In genomic region chr12:13052845-13053623, GRCm38 (mm10) we compare ENCODE assay signal across 19 mouse cellular contexts.
A peak's percentile ranks its signal among the peaks of the same experiment; 100 is the strongest.
DNase-seq lines count a peak whose midpoint lies in the region; ATAC-seq and TF ChIP-seq lines count a peak whose summit lies in the region.
"Had no signal": no experiment of that assay in that cellular context is flagged by ENCODE, and none has a peak within 500 bp of the region (broad histone marks: within the 10 kb centered on the region; RNA-seq: fewer than 3 reads in every experiment).

No protein-coding gene starts in this region.

- H3K4me1 ChIP-seq in embryonic facial prominence, embryonic 10.5 days, result peaks cover 68% of the 10 kb centered on the region
- peaks cover 9% of the 10 kb centered on the region; the same call in 1 of the 2 replicates for H3K4me1 ChIP-seq in embryonic facial prominence, embryonic 14.5 days (ENCODE audit: control insufficient read depth, insufficient read depth, low read length)
- H3K4me1 ChIP-seq in limb, embryonic 14.5 days (ENCODE audit: control insufficient read depth, insufficient read depth, low read length), result peaks cover 23% of the 10 kb centered on the region
- H3K4me1 ChIP-seq in liver, embryonic 12.5 days, result peaks cover 3% of the 10 kb centered on the region; the same call in 1 of the 2 replicates
- H3K4me1 ChIP-seq: liver, embryonic 15.5 days had no signal

- peak overlapping the region; percentile 57 for H3K27ac ChIP-seq in embryonic facial prominence, embryonic 10.5 days (replicated peaks)
- no peak overlapping the region for H3K27ac ChIP-seq in embryonic facial prominence, embryonic 14.5 days (replicated peaks; ENCODE audit: low read depth, low read length)
- H3K27ac ChIP-seq in limb, embryonic 14.5 days (replicated peaks; ENCODE audit: low read depth, low read length), result no peak overlapping the region
- no peak overlapping the region for H3K27ac ChIP-seq in liver, embryonic 12.5 days
- H3K27ac ChIP-seq: forebrain, embryonic 15.5 days; liver, embryonic 15.5 days; midbrain, embryonic 13.5 days; neural tube, embryonic 13.5 days had no signal

- H3K9ac ChIP-seq in embryonic facial prominence, embryonic 14.5 days (ENCODE audit: low read depth, low read length), result no peak overlapping the region
- H3K9ac ChIP-seq in limb, embryonic 14.5 days (ENCODE audit: low read depth, low read length, severe bottlenecking), result no peak overlapping the region
- no peak overlapping the region for H3K9ac ChIP-seq in liver, embryonic 12.5 days
- H3K9ac ChIP-seq: forebrain, embryonic 15.5 days; liver, embryonic 15.5 days; midbrain, embryonic 13.5 days; neural tube, embryonic 13.5 days had no signal

- no peaks in the 10 kb centered on the region for H3K36me3 ChIP-seq in embryonic facial prominence, embryonic 10.5 days (replicated peaks)
- no peaks in the 10 kb centered on the region for H3K36me3 ChIP-seq in embryonic facial prominence, embryonic 14.5 days (ENCODE audit: control insufficient read depth, insufficient read depth, low read length)
- H3K36me3 ChIP-seq in limb, embryonic 14.5 days (ENCODE audit: control insufficient read depth, insufficient read depth, low read length), result no peaks in the 10 kb centered on the region
- H3K36me3 ChIP-seq in liver, embryonic 12.5 days, result no peaks in the 10 kb centered on the region
- H3K36me3 ChIP-seq: forebrain, embryonic 15.5 days; liver, embryonic 15.5 days; midbrain, embryonic 13.5 days; neural tube, embryonic 13.5 days had no signal

- peak; percentile 18 for DNase-seq in gastrocnemius, postnatal 14 days
- DNase-seq in gastrocnemius, postnatal 4 days (ENCODE audit: low spot score in 2 of 2), result no peak
- DNase-seq in embryonic facial prominence, embryonic 10.5 days (ENCODE audit: low spot score), result peak; percentile 32
- peak; percentile 62 for DNase-seq in embryonic facial prominence, embryonic 14.5 days (ENCODE audit: low spot score)
- no peak for DNase-seq in limb, embryonic 14.5 days (ENCODE audit: low spot score)
- no peak for DNase-seq in layer of hippocampus, adult 9-10 months (ENCODE audit: low spot score)
- DNase-seq: cerebellum, adult 2 months; cerebellum, postnatal 36 days; kidney, adult 2 months; kidney, postnatal 25 days; left cerebral cortex, postnatal 4 days; thymus, adult 2 months had no signal

- no peak overlapping the region for H3K4me2 ChIP-seq in embryonic facial prominence, embryonic 14.5 days (ENCODE audit: low read depth, low read length)
- H3K4me2 ChIP-seq in limb, embryonic 14.5 days (replicated peaks; ENCODE audit: low read depth, low read length, severe bottlenecking), result no peak overlapping the region
- no peak overlapping the region for H3K4me2 ChIP-seq in liver, embryonic 12.5 days
- H3K4me2 ChIP-seq: forebrain, embryonic 15.5 days; liver, embryonic 15.5 days; midbrain, embryonic 13.5 days; neural tube, embryonic 13.5 days had no signal

- no peak overlapping the region for H3K4me3 ChIP-seq in embryonic facial prominence, embryonic 10.5 days
- no peak overlapping the region for H3K4me3 ChIP-seq in embryonic facial prominence, embryonic 14.5 days (ENCODE audit: low read depth, low read length)
- H3K4me3 ChIP-seq in limb, embryonic 14.5 days (replicated peaks; ENCODE audit: low read length), result no peak overlapping the region
- H3K4me3 ChIP-seq in liver, embryonic 12.5 days, result no peak overlapping the region
- H3K4me3 ChIP-seq: forebrain, embryonic 15.5 days; liver, embryonic 15.5 days; midbrain, embryonic 13.5 days; neural tube, embryonic 13.5 days had no signal

- 39% methylated on average over 9 of the region's 9 CpGs for WGBS in embryonic facial prominence, embryonic 10.5 days
- WGBS in embryonic facial prominence, embryonic 14.5 days, result 23% methylated on average over 9 of the region's 9 CpGs
- WGBS in limb, embryonic 14.5 days, result 23% methylated on average over 9 of the region's 9 CpGs
- 43% methylated on average over 9 of the region's 9 CpGs for WGBS in liver, embryonic 12.5 days (ENCODE audit: insufficient replicate concordance)

- H3K9me3 ChIP-seq in embryonic facial prominence, embryonic 10.5 days, result no peaks in the 10 kb centered on the region
- H3K9me3 ChIP-seq in embryonic facial prominence, embryonic 14.5 days (ENCODE audit: control insufficient read depth, low read length), result no peaks in the 10 kb centered on the region
- no peaks in the 10 kb centered on the region for H3K9me3 ChIP-seq in limb, embryonic 14.5 days (ENCODE audit: control insufficient read depth, low read length)
- no peaks in the 10 kb centered on the region for H3K9me3 ChIP-seq in liver, embryonic 12.5 days (replicated peaks)
- H3K9me3 ChIP-seq: forebrain, embryonic 15.5 days; liver, embryonic 15.5 days; midbrain, embryonic 13.5 days; neural tube, embryonic 13.5 days had no signal

- intact Hi-C loops in gastrocnemius, postnatal 14 days (cut with DNase I; ENCODE audit: low total_unique reads), result no loop called here

- no peak for TF ChIP-seq POLR2A in limb, embryonic 14.5 days (IDR thresholded peaks at IDR 0.05; ENCODE audit: borderline replicate concordance, extremely low read depth, insufficient read depth, insufficient read length)

- ATAC-seq in embryonic facial prominence, embryonic 14.5 days (ENCODE audit: low read depth), result peak; percentile 69; the same call in 1 of the 2 replicates
- peak; percentile 62 for ATAC-seq in limb, embryonic 14.5 days (ENCODE audit: low FRiP score, low read depth)
- no peak for ATAC-seq in liver, embryonic 12.5 days
- ATAC-seq: inflammation-experienced regulatory T-cells, adult 6 months; lung, postnatal 0 days; midbrain, embryonic 13.5 days had no signal

- no peaks in the 10 kb centered on the region; the same call in 1 of the 2 replicates for H3K27me3 ChIP-seq in embryonic facial prominence, embryonic 10.5 days (replicated peaks; ENCODE audit: low read depth, poor library complexity, severe bottlenecking)
- no peaks in the 10 kb centered on the region for H3K27me3 ChIP-seq in embryonic facial prominence, embryonic 14.5 days (replicated peaks; ENCODE audit: control insufficient read depth, insufficient read depth, low read length)
- H3K27me3 ChIP-seq in limb, embryonic 14.5 days (ENCODE audit: control insufficient read depth, insufficient read depth, low read length), result 0 out of 2 replicates have a peak, but pooled peaks cover 6% of the 10 kb centered on the region
- no peaks in the 10 kb centered on the region; the same call in 1 of the 2 replicates for H3K27me3 ChIP-seq in liver, embryonic 12.5 days (replicated peaks)
- H3K27me3 ChIP-seq: forebrain, embryonic 15.5 days; liver, embryonic 15.5 days; midbrain, embryonic 13.5 days; neural tube, embryonic 13.5 days had no signal

Comparison
In these comparisons a context has a peak if more than half of its experiments do, and no peak if none do; other contexts are left out.
1. DNase-seq: peak in gastrocnemius, postnatal 14 days (single experiment), embryonic facial prominence, embryonic 10.5 days (single experiment) and embryonic facial prominence, embryonic 14.5 days (single experiment); none in gastrocnemius, postnatal 4 days (0 of 2), limb, embryonic 14.5 days (single experiment) and layer of hippocampus, adult 9-10 months (single experiment).